In genomic region chr17:46297364-46298219, GRCm38 (mm10) we compare ENCODE assay signal across 8 mouse cellular contexts. TPM values are rescaled to one million over a fixed set of nuclear protein-coding genes. Genes with fewer than 3 reads are reported as not detected.
DNase-seq lines count a peak whose midpoint lies in the region; ATAC-seq lines count a peak whose summit lies in the region.

Dlk2 (plus strand) TSS chr17:46297421.

- H3K27me3 ChIP-seq in forebrain, embryonic 15.5 days: peaks cover 35% of the 10 kb centered on the region
- peaks cover 36% of the 10 kb centered on the region for H3K27me3 ChIP-seq in midbrain, embryonic 14.5 days (ENCODE audit: control insufficient read depth, insufficient read depth, low read length)

- WGBS in forebrain, embryonic 15.5 days: under 1% methylated on average over 68 of the region's 86 CpGs
- WGBS in midbrain, embryonic 14.5 days: under 1% methylated on average over 76 of the region's 86 CpGs

- intact Hi-C loops in gastrocnemius, postnatal 14 days (cut with DNase I; ENCODE audit: low total_unique reads): loop anchor here (2.0 kb wide), 1 partner anchor 31 kb away; no protein-coding TSS in a partner anchor

- H3K9me3 ChIP-seq in forebrain, embryonic 15.5 days: no peaks in the 10 kb centered on the region
- no peaks in the 10 kb centered on the region for H3K9me3 ChIP-seq in midbrain, embryonic 14.5 days (ENCODE audit: control insufficient read depth, low read length)

- peaks cover 18% of the 10 kb centered on the region for H3K4me1 ChIP-seq in forebrain, embryonic 15.5 days
- H3K4me1 ChIP-seq in midbrain, embryonic 14.5 days (ENCODE audit: control insufficient read depth, insufficient read depth, low read length): no peaks in the 10 kb centered on the region; the same call in 1 of the 2 replicates

- peak within 1 kb of the TSS; percentile 57 for H3K4me3 ChIP-seq in forebrain, embryonic 15.5 days
- H3K4me3 ChIP-seq in midbrain, embryonic 14.5 days (replicated peaks; ENCODE audit: low read depth, low read length): peak within 1 kb of the TSS; percentile 78

- H3K36me3 ChIP-seq in forebrain, embryonic 15.5 days: peaks cover 4% of the 10 kb centered on the region; the same call in 1 of the 2 replicates
- peaks cover 5% of the 10 kb centered on the region for H3K36me3 ChIP-seq in midbrain, embryonic 14.5 days (ENCODE audit: control insufficient read depth, insufficient read depth, low read length)

- DNase-seq in left cerebral cortex, adult 18-20 months (ENCODE audit: low spot score in 2 of 2): peak; percentile 73 to 80
- DNase-seq in left cerebral cortex, adult 11 months (ENCODE audit: low spot score): no peak
- DNase-seq in brain, adult 2 months (ENCODE audit: low read depth, low spot score): peak; percentile 86
- DNase-seq in layer of hippocampus, adult 9-11 months: peak; percentile 62
- peak; percentile 78 for DNase-seq in midbrain, embryonic 14.5 days
- DNase-seq in urinary bladder, postnatal 14 days (ENCODE audit: low spot score): no peak
- DNase-seq in gastrocnemius, postnatal 14 days: no peak

- H3K27ac ChIP-seq in forebrain, embryonic 15.5 days (replicated peaks): peak within 1 kb of the TSS; percentile 54
- H3K27ac ChIP-seq in midbrain, embryonic 14.5 days (replicated peaks; ENCODE audit: low read depth, low read length): peak within 1 kb of the TSS; percentile 79

- ATAC-seq in forebrain, embryonic 15.5 days (replicated peaks): peak; percentile 59
- ATAC-seq in midbrain, embryonic 14.5 days (ENCODE audit: low FRiP score, low TSS enrichment): peak; percentile 69

- peak within 1 kb of the TSS; percentile 63 for H3K9ac ChIP-seq in forebrain, embryonic 15.5 days (replicated peaks)
- H3K9ac ChIP-seq in midbrain, embryonic 14.5 days (replicated peaks; ENCODE audit: low read length): peak within 1 kb of the TSS; percentile 80

- peak within 1 kb of the TSS; percentile 93 for H3K4me2 ChIP-seq in forebrain, embryonic 15.5 days (replicated peaks)
- peak within 1 kb of the TSS; percentile 92 for H3K4me2 ChIP-seq in midbrain, embryonic 14.5 days (ENCODE audit: low read length)

RNA-seq across cellular contexts. Expression of gene Dlk2, which starts in this region (rescaled TPM):
- 10 to 100 TPM; 65.7 to 67.5 TPM for total RNA-seq in left cerebral cortex, adult 18-20 months (2021)
- 7.2 and 9.2 TPM in 2 replicates for polyA plus RNA-seq in forebrain, embryonic 15.5 days (2015; fragmentation: Nextera tagmentation; extraction: Ambion mirVana)
- 13.7 and 22.2 TPM in 2 replicates for polyA plus RNA-seq in midbrain, embryonic 14.5 days (2014; fragmentation: Nextera tagmentation; extraction: Ambion mirVana)
- under 1 TPM; 0.35 to 0.59 TPM for total RNA-seq in gastrocnemius, postnatal 14 days (2021)

Comparison
In these comparisons a context has a peak if more than half of its experiments do, and no peak if none do; other contexts are left out.
1. RNA of gene Dlk2 (total RNA-seq): 65.7 to 67.5 TPM in left cerebral cortex, adult 18-20 months; 0.35 to 0.59 TPM in gastrocnemius, postnatal 14 days; every median in the first group is over 10 times any median in the second.
2. DNase-seq: peak in left cerebral cortex, adult 18-20 months (2 of 2), brain, adult 2 months (single experiment), layer of hippocampus, adult 9-11 months (single experiment) and midbrain, embryonic 14.5 days (single experiment); none in left cerebral cortex, adult 11 months (single experiment), urinary bladder, postnatal 14 days (single experiment) and gastrocnemius, postnatal 14 days (single experiment).